Mouse (Mus musculus) cerebellum, adult 2 months (tissue): ENCODE data around the gene Anks1b.

Source experiments
- CTCF ChIP-seq: fragments of 200-500 bp; IDR thresholded peaks from 2 replicates; pipeline ENCODE4 v1.5.1; 2011; ENCODE audit warnings: low read depth, mild to moderate bottlenecking, control low read depth, low read length, moderate library complexity, borderline replicate concordance; ENCODE audit not compliant: insufficient read depth
- POLR2A ChIP-seq: fragments of 200-500 bp; IDR thresholded peaks from 2 replicates; pipeline ENCODE4 v1.6.1; 2011; ENCODE audit warnings: low read length, control low read depth, borderline replicate concordance; ENCODE audit not compliant: insufficient read depth

DNA sequence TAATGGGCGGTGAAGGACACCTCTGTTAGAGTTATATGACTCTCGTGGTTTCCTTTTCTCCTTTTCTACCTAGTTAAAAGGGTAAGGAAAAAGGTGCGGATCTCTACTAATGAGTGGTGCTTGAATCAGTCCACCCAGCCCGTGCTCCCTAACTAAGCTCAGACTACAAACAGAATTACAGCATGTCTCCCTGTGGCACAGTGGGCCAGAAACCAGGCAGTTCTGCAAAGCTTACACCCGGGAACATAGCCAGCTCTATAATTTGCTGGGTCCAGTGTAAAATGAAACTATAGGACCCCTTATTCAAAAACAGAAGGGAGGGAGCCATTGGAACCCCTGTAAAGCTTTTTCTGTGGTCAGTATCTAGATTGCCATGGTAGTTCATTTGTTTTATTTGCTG lies 754.2 kb downstream of the Anks1b start:
- TF ChIP-seq POLR2A (no peak), CTCF (no peak)
